In genomic region chrX:97744356-97744755, GRCm38 (mm10) we compare ENCODE assay signal across 25 mouse cellular contexts.
A peak's percentile ranks its signal among the peaks of the same experiment; 100 is the strongest.
DNase-seq lines count a peak whose midpoint lies in the region; ATAC-seq and TF ChIP-seq lines count a peak whose summit lies in the region.
"Had no signal": no experiment of that assay in that cellular context is flagged by ENCODE, and none has a peak within 500 bp of the region (broad histone marks: within the 10 kb centered on the region; RNA-seq: fewer than 3 reads in every experiment).

No protein-coding gene starts in this region.

- H3K27me3 ChIP-seq in kidney, embryonic 15.5 days: no peaks in the 10 kb centered on the region
- H3K27me3 ChIP-seq in heart, adult 2 months (ENCODE audit: control insufficient read depth, insufficient read depth, low read length): no peaks in the 10 kb centered on the region
- H3K27me3 ChIP-seq: embryonic facial prominence, embryonic 13.5 days; forebrain, embryonic 13.5 days; heart, embryonic 15.5 days; limb, embryonic 12.5 days; lung, embryonic 15.5 days; midbrain, embryonic 15.5 days; neural tube, embryonic 12.5 days had no signal

- no peak overlapping the region for H3K4me2 ChIP-seq in kidney, embryonic 15.5 days
- H3K4me2 ChIP-seq: embryonic facial prominence, embryonic 13.5 days; forebrain, embryonic 13.5 days; heart, embryonic 15.5 days; hindbrain, embryonic 14.5 days; limb, embryonic 12.5 days; lung, embryonic 15.5 days; midbrain, embryonic 15.5 days; neural tube, embryonic 12.5 days had no signal

- TF ChIP-seq POLR2A in heart, adult 2 months (IDR thresholded peaks at IDR 0.05; ENCODE audit: insufficient read depth, low read depth, low read length): no peak

- WGBS in kidney, embryonic 15.5 days: 75% methylated on average over 3 of the region's 3 CpGs
- 74% methylated on average over 3 of the region's 3 CpGs for WGBS in heart, adult 2 months

- no peak overlapping the region for H3K27ac ChIP-seq in kidney, embryonic 15.5 days
- H3K27ac ChIP-seq in heart, adult 2 months: no peak overlapping the region
- H3K27ac ChIP-seq: embryonic facial prominence, embryonic 13.5 days; forebrain, embryonic 13.5 days; heart, embryonic 15.5 days; hindbrain, embryonic 14.5 days; limb, embryonic 12.5 days; liver, embryonic 14.5 days; lung, embryonic 15.5 days; macrophage; midbrain, embryonic 15.5 days; neural tube, embryonic 12.5 days had no signal

- no peaks in the 10 kb centered on the region for H3K4me1 ChIP-seq in kidney, embryonic 15.5 days
- H3K4me1 ChIP-seq in heart, adult 2 months (ENCODE audit: control insufficient read depth, insufficient read depth, low read length): no peaks in the 10 kb centered on the region
- H3K4me1 ChIP-seq: embryonic facial prominence, embryonic 13.5 days; forebrain, embryonic 13.5 days; heart, embryonic 15.5 days; limb, embryonic 12.5 days; lung, embryonic 15.5 days; midbrain, embryonic 15.5 days; neural tube, embryonic 12.5 days had no signal

- TF ChIP-seq EP300 in heart, adult 2 months (IDR thresholded peaks at IDR 0.05; ENCODE audit: insufficient read depth, low read depth, low read length): no peak

- H3K9ac ChIP-seq in kidney, embryonic 15.5 days: no peak overlapping the region
- H3K9ac ChIP-seq in heart, adult 2 months (ENCODE audit: low read depth, low read length): no peak overlapping the region
- H3K9ac ChIP-seq: embryonic facial prominence, embryonic 13.5 days; forebrain, embryonic 13.5 days; heart, embryonic 15.5 days; hindbrain, embryonic 14.5 days; limb, embryonic 12.5 days; liver, embryonic 14.5 days; lung, embryonic 15.5 days; midbrain, embryonic 15.5 days; neural tube, embryonic 12.5 days had no signal

- intact Hi-C loops in heart, adult 2 months (cut with DNase I): no loop called here

- H3K4me3 ChIP-seq in kidney, embryonic 15.5 days (replicated peaks): no peak overlapping the region
- no peak overlapping the region for H3K4me3 ChIP-seq in heart, adult 2 months
- H3K4me3 ChIP-seq: embryonic facial prominence, embryonic 13.5 days; erythroblast, embryonic 14.5 days; forebrain, embryonic 13.5 days; heart, embryonic 15.5 days; limb, embryonic 12.5 days; lung, embryonic 15.5 days; midbrain, embryonic 15.5 days; neural tube, embryonic 12.5 days had no signal

- no peak for ATAC-seq in kidney, embryonic 15.5 days (replicated peaks; ENCODE audit: low FRiP score)
- ATAC-seq: forebrain, embryonic 13.5 days; midbrain, embryonic 15.5 days had no signal

- no peaks in the 10 kb centered on the region for H3K79me2 ChIP-seq in heart, adult 2 months (replicated peaks; ENCODE audit: control insufficient read depth, insufficient read depth, low read length)

- no peaks in the 10 kb centered on the region for H3K9me3 ChIP-seq in kidney, embryonic 15.5 days (replicated peaks)
- H3K9me3 ChIP-seq: embryonic facial prominence, embryonic 13.5 days; forebrain, embryonic 13.5 days; heart, embryonic 15.5 days; limb, embryonic 12.5 days; lung, embryonic 15.5 days; midbrain, embryonic 15.5 days; neural tube, embryonic 12.5 days had no signal

- DNase-seq in kidney, adult 18-20 months: peak; percentile 35
- peak; percentile 3 for DNase-seq in adipocyte (ENCODE audit: low spot score)
- peak; percentile 55 for DNase-seq in adrenal gland, postnatal 14 days
- peak; percentile 16 for DNase-seq in kidney, postnatal 10 days
- DNase-seq in heart, adult 2 months: no peak
- no peak for DNase-seq in lung, postnatal 14 days
- DNase-seq: cerebellum, adult 18-20 months; cerebellum, postnatal 14 days; gastrocnemius, postnatal 36 days; heart, postnatal 36 days; layer of hippocampus, postnatal 36 days; right cerebral cortex, postnatal 4 days; thymus, postnatal 14 days had no signal

- no peaks in the 10 kb centered on the region for H3K36me3 ChIP-seq in kidney, embryonic 15.5 days
- no peaks in the 10 kb centered on the region for H3K36me3 ChIP-seq in heart, adult 2 months (ENCODE audit: control insufficient read depth, insufficient read depth, low read length)
- H3K36me3 ChIP-seq: embryonic facial prominence, embryonic 13.5 days; heart, embryonic 15.5 days; limb, embryonic 12.5 days; lung, embryonic 15.5 days; midbrain, embryonic 15.5 days; neural tube, embryonic 12.5 days had no signal

- TF ChIP-seq CTCF in heart, adult 2 months (IDR thresholded peaks at IDR 0.05): no peak

Comparison
In these comparisons a context has a peak if more than half of its experiments do, and no peak if none do; other contexts are left out.
1. DNase-seq: peak in kidney, adult 18-20 months (single experiment), adipocyte (single experiment), adrenal gland, postnatal 14 days (single experiment) and kidney, postnatal 10 days (single experiment); none in heart, adult 2 months (0 of 2) and lung, postnatal 14 days (single experiment).